Mouse (Mus musculus): ENCODE results near the gene Gm20388. TPM values are rescaled to one million over a fixed set of nuclear protein-coding genes. Genes with fewer than 3 reads are reported as not detected.

The Gm20388 gene
- polyA plus RNA-seq, 1 experiment: 59.3 TPM

GRCm38 (mm10) chr8:120804741-120805140 lies 894.1 kb downstream of the Gm20388 start:
- DNase-seq (ENCODE audit: low read depth): no peak
- TF ChIP-seq CTCF (IDR thresholded peaks at IDR 0.05; ENCODE audit: borderline replicate concordance, extremely low read depth, insufficient read depth, insufficient read length) (no peak), POLR2A (IDR thresholded peaks at IDR 0.05; ENCODE audit: borderline replicate concordance, extremely low read depth, insufficient read depth, insufficient read length, poor library complexity, severe bottlenecking) (no peak)

DNA sequence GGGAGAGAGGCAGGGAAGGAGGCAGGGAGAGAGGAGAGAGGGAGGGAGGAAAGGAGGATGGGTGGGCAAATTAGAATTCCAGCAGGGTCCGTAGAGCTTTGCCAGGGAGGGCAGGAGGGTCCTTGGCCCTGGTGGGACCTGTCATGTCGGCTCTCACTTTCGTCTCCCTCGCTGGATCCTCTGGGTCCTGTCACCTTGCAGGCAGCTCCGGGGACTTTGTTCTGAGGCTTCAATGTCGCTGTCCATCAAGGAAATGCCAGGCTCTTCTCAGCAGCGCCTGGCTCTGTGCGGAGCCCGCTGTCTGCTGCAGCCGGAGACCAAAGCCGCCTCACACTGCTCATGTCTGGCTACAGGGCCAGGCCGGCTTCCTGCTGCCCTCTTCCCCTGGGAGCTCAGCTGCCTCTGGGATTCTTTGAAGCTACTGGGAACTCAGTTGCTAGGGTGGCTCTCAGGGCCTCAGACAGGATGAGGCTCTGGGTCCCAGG lies 896.2 kb downstream of the Gm20388 start:
- DNase-seq (ENCODE audit: low read depth): no peak
- TF ChIP-seq CTCF (IDR thresholded peaks at IDR 0.05; ENCODE audit: borderline replicate concordance, extremely low read depth, insufficient read depth, insufficient read length) (no peak), POLR2A (IDR thresholded peaks at IDR 0.05; ENCODE audit: borderline replicate concordance, extremely low read depth, insufficient read depth, insufficient read length, poor library complexity, severe bottlenecking) (no peak)

GRCm38 (mm10) chr8:120807719-120808118 lies 897.1 kb downstream of the Gm20388 start:
- TF ChIP-seq POLR2A (IDR thresholded peaks at IDR 0.05; ENCODE audit: borderline replicate concordance, extremely low read depth, insufficient read depth, insufficient read length, poor library complexity, severe bottlenecking) (no peak), CTCF (IDR thresholded peaks at IDR 0.05; ENCODE audit: borderline replicate concordance, extremely low read depth, insufficient read depth, insufficient read length) (peak; percentile 47; the same call in 1 of the 2 replicates)
- no peak for DNase-seq (ENCODE audit: low read depth)

GRCm38 (mm10) chr8:120809050-120809449 lies 898.4 kb downstream of the Gm20388 start:
- TF ChIP-seq CTCF (IDR thresholded peaks at IDR 0.05; ENCODE audit: borderline replicate concordance, extremely low read depth, insufficient read depth, insufficient read length): no peak
- TF ChIP-seq POLR2A (IDR thresholded peaks at IDR 0.05; ENCODE audit: borderline replicate concordance, extremely low read depth, insufficient read depth, insufficient read length, poor library complexity, severe bottlenecking): no peak

GRCm38 (mm10) chr8:120811953-120812352 lies 901.3 kb downstream of the Gm20388 start:
- no peak for TF ChIP-seq POLR2A (IDR thresholded peaks at IDR 0.05; ENCODE audit: borderline replicate concordance, extremely low read depth, insufficient read depth, insufficient read length, poor library complexity, severe bottlenecking)
- TF ChIP-seq CTCF (IDR thresholded peaks at IDR 0.05; ENCODE audit: borderline replicate concordance, extremely low read depth, insufficient read depth, insufficient read length): no peak
- no peak for DNase-seq (ENCODE audit: low read depth)

More at GRCm38 (mm10) chr8:120809050-120809449, 898.4 kb downstream of the Gm20388 start:
- DNase-seq (ENCODE audit: low read depth): no peak

DNA sequence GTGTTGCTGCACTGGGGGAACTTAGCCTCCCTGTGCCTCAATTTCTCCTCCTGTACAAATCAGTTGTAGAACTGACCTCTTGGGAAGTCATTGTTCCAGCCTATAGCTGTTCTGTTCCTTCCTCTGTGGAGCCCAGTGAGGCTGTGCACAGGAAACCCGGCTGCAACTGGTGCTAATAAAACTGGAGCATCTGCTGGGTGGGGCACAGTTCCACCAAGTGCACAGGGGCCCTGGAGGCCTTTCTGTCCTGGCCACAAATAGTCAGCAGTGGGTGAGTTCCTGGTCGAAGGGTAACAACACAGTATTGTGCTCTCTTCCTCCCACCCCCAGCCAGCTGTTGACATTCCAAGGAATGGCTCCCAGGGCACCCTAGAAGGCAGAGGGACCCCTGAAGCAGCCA lies 902.4 kb downstream of the Gm20388 start:
- no peak for TF ChIP-seq CTCF (IDR thresholded peaks at IDR 0.05; ENCODE audit: borderline replicate concordance, extremely low read depth, insufficient read depth, insufficient read length)
- no peak for TF ChIP-seq POLR2A (IDR thresholded peaks at IDR 0.05; ENCODE audit: borderline replicate concordance, extremely low read depth, insufficient read depth, insufficient read length, poor library complexity, severe bottlenecking)
- no peak for DNase-seq (ENCODE audit: low read depth)

GRCm38 (mm10) chr8:120813839-120814238 lies 903.2 kb downstream of the Gm20388 start:
- TF ChIP-seq CTCF (IDR thresholded peaks at IDR 0.05; ENCODE audit: borderline replicate concordance, extremely low read depth, insufficient read depth, insufficient read length) (no peak), POLR2A (IDR thresholded peaks at IDR 0.05; ENCODE audit: borderline replicate concordance, extremely low read depth, insufficient read depth, insufficient read length, poor library complexity, severe bottlenecking) (no peak)

DNA sequence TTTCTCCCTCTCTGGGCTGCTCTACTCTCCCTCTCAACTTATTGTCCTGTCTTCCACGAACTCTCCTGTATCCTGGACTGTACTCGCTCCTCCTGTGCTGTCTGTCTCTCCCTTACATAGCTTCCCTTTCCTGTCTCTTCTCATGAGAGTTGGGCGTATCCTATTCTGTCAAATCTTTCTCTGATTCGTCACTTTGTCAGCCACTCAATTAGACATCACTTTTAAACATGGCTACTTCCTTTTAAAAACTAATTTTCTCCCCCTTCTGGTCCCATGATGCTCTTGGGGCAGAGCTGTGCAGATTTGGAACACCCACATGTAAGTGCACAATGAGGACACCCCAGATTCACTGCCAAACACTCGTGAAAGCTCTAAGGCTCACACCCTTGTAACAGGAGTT lies 905.7 kb downstream of the Gm20388 start:
- DNase-seq (ENCODE audit: low read depth): no peak
- TF ChIP-seq CTCF (IDR thresholded peaks at IDR 0.05; ENCODE audit: borderline replicate concordance, extremely low read depth, insufficient read depth, insufficient read length) (no peak), POLR2A (IDR thresholded peaks at IDR 0.05; ENCODE audit: borderline replicate concordance, extremely low read depth, insufficient read depth, insufficient read length, poor library complexity, severe bottlenecking) (no peak)

More at GRCm38 (mm10) chr8:120813839-120814238, 903.2 kb downstream of the Gm20388 start:
- no peak for DNase-seq (ENCODE audit: low read depth)

- DNase-seq (ENCODE audit: low read depth): no peak
- TF ChIP-seq POLR2A (IDR thresholded peaks at IDR 0.05; ENCODE audit: borderline replicate concordance, extremely low read depth, insufficient read depth, insufficient read length, poor library complexity, severe bottlenecking): no peak
- TF ChIP-seq CTCF (IDR thresholded peaks at IDR 0.05; ENCODE audit: borderline replicate concordance, extremely low read depth, insufficient read depth, insufficient read length): no peak
These were observed 909.3 kb downstream of the Gm20388 start for GRCm38 (mm10) chr8:120819906-120820305.

GRCm38 (mm10) chr8:120821399-120822170 lies 910.9 kb downstream of the Gm20388 start:
- DNase-seq (ENCODE audit: low read depth): peak; percentile 77
- TF ChIP-seq CTCF (IDR thresholded peaks at IDR 0.05; ENCODE audit: borderline replicate concordance, extremely low read depth, insufficient read depth, insufficient read length) (peak; percentile 73; the same call in 1 of the 2 replicates), POLR2A (IDR thresholded peaks at IDR 0.05; ENCODE audit: borderline replicate concordance, extremely low read depth, insufficient read depth, insufficient read length, poor library complexity, severe bottlenecking) (no peak)

DNA sequence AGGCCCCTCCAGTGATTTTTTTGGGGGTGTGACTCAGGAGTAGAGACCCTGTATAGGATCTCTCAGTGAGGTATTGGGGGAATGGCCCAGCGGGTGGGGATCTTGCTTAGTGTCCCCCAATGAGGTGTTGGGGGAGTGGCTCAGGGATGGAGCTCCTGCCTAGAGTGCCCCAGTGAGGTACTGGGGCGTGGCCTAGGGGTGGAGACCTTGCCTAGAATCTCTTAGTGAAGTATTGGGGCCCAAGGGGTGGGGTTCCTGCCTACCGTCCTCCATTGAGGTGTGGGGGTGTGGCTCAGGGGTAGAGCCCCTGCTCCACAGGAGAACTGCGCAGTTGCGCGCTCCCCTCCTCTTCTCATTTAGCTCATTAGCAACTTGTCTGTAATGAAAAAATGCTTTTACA lies 912.7 kb downstream of the Gm20388 start:
- TF ChIP-seq POLR2A (IDR thresholded peaks at IDR 0.05; ENCODE audit: borderline replicate concordance, extremely low read depth, insufficient read depth, insufficient read length, poor library complexity, severe bottlenecking) (no peak), CTCF (IDR thresholded peaks at IDR 0.05; ENCODE audit: borderline replicate concordance, extremely low read depth, insufficient read depth, insufficient read length) (no peak)
- DNase-seq (ENCODE audit: low read depth): no peak

GRCm38 (mm10) chr8:120823887-120824286 lies 913.2 kb downstream of the Gm20388 start:
- no peak for DNase-seq (ENCODE audit: low read depth)
- no peak for TF ChIP-seq POLR2A (IDR thresholded peaks at IDR 0.05; ENCODE audit: borderline replicate concordance, extremely low read depth, insufficient read depth, insufficient read length, poor library complexity, severe bottlenecking)
- no peak for TF ChIP-seq CTCF (IDR thresholded peaks at IDR 0.05; ENCODE audit: borderline replicate concordance, extremely low read depth, insufficient read depth, insufficient read length)

Measured in brain, embryonic 14.5 days (tissue).